Mouse (Mus musculus) olfactory bulb, adult 2 months (tissue): Measurements from ENCODE around the gene Prkag2.

Experiments used
- CTCF ChIP-seq: fragments of 200-500 bp; IDR thresholded peaks from 2 replicates; pipeline ENCODE4 v1.5.1; 2012; ENCODE audit warnings: low read depth, mild to moderate bottlenecking, low read length, moderate library complexity; ENCODE audit not compliant: insufficient read depth
- POLR2A ChIP-seq: fragments of 200-500 bp; IDR thresholded peaks from 2 replicates; pipeline ENCODE4 v1.6.1; 2012; ENCODE audit warnings: mild to moderate bottlenecking, low read depth, low read length, moderate library complexity; ENCODE audit not compliant: insufficient read depth

- no peak for TF ChIP-seq CTCF
- TF ChIP-seq POLR2A: no peak
Measured at GRCm38 (mm10) chr5:25149331-25149965, 49.0 kb upstream of the Prkag2 start.
